Mouse (Mus musculus): ENCODE results near the gene BC025446. TPM values are rescaled to one million over a fixed set of nuclear protein-coding genes. Genes with fewer than 3 reads are reported as not detected.
"Not testable (repeated sequence)": the region's sequence is repeated elsewhere in the genome, so short reads cannot be mapped to it uniquely, and the experiment has no call there.

The BC025446 gene
- total RNA-seq (2014; rRNA removed) (272 and 380 TPM in 2 replicates), polyA plus RNA-seq (2012; rRNA removed) (148 and 160 TPM in 2 replicates)

- 23% methylated on average over 7 of the region's 7 CpGs for WGBS
- no peaks in the 10 kb centered on the region for H3K27me3 ChIP-seq (ENCODE audit: control insufficient read depth, insufficient read depth, low read length)
- peaks cover 8% of the 10 kb centered on the region; the same call in 1 of the 2 replicates for H3K79me2 ChIP-seq (ENCODE audit: control insufficient read depth, insufficient read depth, low read length)
- peak within 1 kb of the TSS; percentile 91 for H3K9ac ChIP-seq (ENCODE audit: low read depth, low read length)
- peaks cover 28% of the 10 kb centered on the region for H3K36me3 ChIP-seq (ENCODE audit: control insufficient read depth, insufficient read depth, low read length)
- H3K27ac ChIP-seq (replicated peaks; ENCODE audit: insufficient read depth, low read depth, low read length) = peak within 1 kb of the TSS; percentile 98
- peaks cover 14% of the 10 kb centered on the region for H3K4me1 ChIP-seq (ENCODE audit: control insufficient read depth, insufficient read depth, low read length)
- TF ChIP-seq POLR2A (IDR thresholded peaks at IDR 0.05; ENCODE audit: extremely low read depth, insufficient read depth, low read length) (peak; percentile 43; the same call in 1 of the 2 replicates), CTCF (IDR thresholded peaks at IDR 0.05; ENCODE audit: low read depth, low read length) (no peak)
- DNase-seq (ENCODE audit: extremely low read depth, low read depth, low spot score) = peak; percentile 99
- H3K4me3 ChIP-seq (ENCODE audit: insufficient read depth, low read depth, low read length) = peak within 1 kb of the TSS; percentile 71
Measured at GRCm38 (mm10) chr15:75215778-75216691, at the start of gene BC025446. TSS of gene BC025446 (plus strand) at chr15:75216376.

DNA sequence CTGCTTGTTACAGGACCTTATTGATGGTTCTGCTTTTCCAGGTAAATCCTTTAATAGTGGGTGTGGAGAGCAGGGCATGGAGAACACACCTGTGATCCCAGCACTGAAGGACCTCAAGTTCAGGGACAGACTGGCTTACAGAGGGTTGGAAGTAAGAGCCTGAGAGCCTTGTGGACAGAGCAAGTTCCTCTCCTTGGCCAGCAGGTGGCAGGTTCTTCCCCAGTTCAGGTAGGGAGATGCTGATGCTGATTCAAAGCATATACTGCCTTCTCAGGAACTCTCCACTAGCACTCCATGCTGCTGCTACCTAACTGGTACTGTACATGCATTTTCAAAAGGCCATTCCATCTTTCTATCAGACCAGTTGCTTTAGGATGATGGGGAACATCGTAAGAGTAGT lies 40.7 kb upstream of the BC025446 start:
- Histone ChIP-seq H3K27ac (replicated peaks; ENCODE audit: insufficient read depth, low read depth, low read length) (no peak overlapping the region), H3K36me3 (ENCODE audit: control insufficient read depth, insufficient read depth, low read length) (no peaks in the 10 kb centered on the region), H3K4me1 (ENCODE audit: control insufficient read depth, insufficient read depth, low read length) (no peaks in the 10 kb centered on the region), H3K27me3 (ENCODE audit: control insufficient read depth, insufficient read depth, low read length) (no peaks in the 10 kb centered on the region), H3K4me3 (ENCODE audit: insufficient read depth, low read depth, low read length) (no peak overlapping the region), H3K79me2 (ENCODE audit: control insufficient read depth, insufficient read depth, low read length) (no peaks in the 10 kb centered on the region), H3K9ac (ENCODE audit: low read depth, low read length) (no peak overlapping the region)
- 59% methylated on average over 1 of the region's 1 CpGs for WGBS
- DNase-seq (ENCODE audit: extremely low read depth, low read depth, low spot score) = peak; percentile 61
- TF ChIP-seq CTCF (IDR thresholded peaks at IDR 0.05; ENCODE audit: low read depth, low read length) (peak; percentile 82), POLR2A (IDR thresholded peaks at IDR 0.05; ENCODE audit: extremely low read depth, insufficient read depth, low read length) (no peak)

- Histone ChIP-seq H3K9ac (ENCODE audit: low read depth, low read length) (no peak overlapping the region), H3K27ac (replicated peaks; ENCODE audit: insufficient read depth, low read depth, low read length) (no peak overlapping the region), H3K36me3 (ENCODE audit: control insufficient read depth, insufficient read depth, low read length) (no peaks in the 10 kb centered on the region), H3K27me3 (ENCODE audit: control insufficient read depth, insufficient read depth, low read length) (no peaks in the 10 kb centered on the region), H3K4me1 (ENCODE audit: control insufficient read depth, insufficient read depth, low read length) (no peaks in the 10 kb centered on the region), H3K79me2 (ENCODE audit: control insufficient read depth, insufficient read depth, low read length) (no peaks in the 10 kb centered on the region), H3K4me3 (ENCODE audit: insufficient read depth, low read depth, low read length) (no peak overlapping the region)
- no peak for DNase-seq (ENCODE audit: extremely low read depth, low read depth, low spot score)
- 40% methylated on average over 2 of the region's 2 CpGs for WGBS
- no peak for TF ChIP-seq POLR2A (IDR thresholded peaks at IDR 0.05; ENCODE audit: extremely low read depth, insufficient read depth, low read length)
- TF ChIP-seq CTCF (IDR thresholded peaks at IDR 0.05; ENCODE audit: low read depth, low read length) = no peak
Measured at GRCm38 (mm10) chr15:75186291-75186690, 29.9 kb upstream of the BC025446 start.

- Histone ChIP-seq H3K9ac (ENCODE audit: low read depth, low read length) (no peak overlapping the region), H3K27me3 (ENCODE audit: control insufficient read depth, insufficient read depth, low read length) (no peaks in the 10 kb centered on the region), H3K4me1 (ENCODE audit: control insufficient read depth, insufficient read depth, low read length) (no peaks in the 10 kb centered on the region), H3K79me2 (ENCODE audit: control insufficient read depth, insufficient read depth, low read length) (no peaks in the 10 kb centered on the region), H3K4me3 (ENCODE audit: insufficient read depth, low read depth, low read length) (no peak overlapping the region), H3K36me3 (ENCODE audit: control insufficient read depth, insufficient read depth, low read length) (no peaks in the 10 kb centered on the region), H3K27ac (replicated peaks; ENCODE audit: insufficient read depth, low read depth, low read length) (no peak overlapping the region)
- WGBS = 68% methylated on average over 2 of the region's 2 CpGs
- DNase-seq (ENCODE audit: extremely low read depth, low read depth, low spot score) = peak; percentile 41
- no peak for TF ChIP-seq POLR2A (IDR thresholded peaks at IDR 0.05; ENCODE audit: extremely low read depth, insufficient read depth, low read length)
- TF ChIP-seq CTCF (IDR thresholded peaks at IDR 0.05; ENCODE audit: low read depth, low read length) = peak; percentile 58
Measured at GRCm38 (mm10) chr15:75189116-75189515, 27.1 kb upstream of the BC025446 start.

- H3K27me3 ChIP-seq (ENCODE audit: control insufficient read depth, insufficient read depth, low read length); H3K27ac ChIP-seq (replicated peaks; ENCODE audit: insufficient read depth, low read depth, low read length); H3K9ac ChIP-seq (ENCODE audit: low read depth, low read length); H3K36me3 ChIP-seq (ENCODE audit: control insufficient read depth, insufficient read depth, low read length); DNase-seq (ENCODE audit: extremely low read depth, low read depth, low spot score); H3K4me3 ChIP-seq (ENCODE audit: insufficient read depth, low read depth, low read length); H3K4me1 ChIP-seq (ENCODE audit: control insufficient read depth, insufficient read depth, low read length); H3K79me2 ChIP-seq (ENCODE audit: control insufficient read depth, insufficient read depth, low read length): not testable (repeated sequence)
- 16% methylated on average over 1 of the region's 3 CpGs for WGBS
Measured at GRCm38 (mm10) chr15:75190560-75190959, 25.6 kb upstream of the BC025446 start.

DNA sequence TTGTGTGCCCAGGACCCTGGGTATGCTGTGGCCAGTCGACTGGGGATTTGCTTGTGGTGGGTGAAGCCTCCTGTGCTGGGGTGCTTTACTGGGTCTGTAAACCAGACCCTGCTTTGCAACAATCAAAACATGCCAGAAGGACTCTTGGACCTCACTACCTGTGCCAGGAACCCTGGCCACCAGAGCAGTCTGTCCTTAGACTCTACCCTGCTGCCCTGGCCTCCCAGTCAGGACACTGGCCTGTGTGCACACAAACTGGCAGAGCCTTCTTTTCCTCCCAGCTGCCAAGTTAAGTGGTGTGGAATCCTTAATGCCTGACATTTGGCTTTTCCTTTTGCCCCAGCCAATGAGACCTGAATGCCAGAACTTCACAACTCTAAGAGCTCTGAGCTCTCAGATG lies 655 bp downstream of the BC025446 start:
- DNase-seq (ENCODE audit: extremely low read depth, low read depth, low spot score) = peak; percentile 96
- TF ChIP-seq CTCF (IDR thresholded peaks at IDR 0.05; ENCODE audit: low read depth, low read length) (no peak), POLR2A (IDR thresholded peaks at IDR 0.05; ENCODE audit: extremely low read depth, insufficient read depth, low read length) (0 out of 2 replicates have a peak, but pooled peaks have one; percentile 27)

More for the DNA sequence above, 655 bp downstream of the BC025446 start:
- Histone ChIP-seq H3K9ac (ENCODE audit: low read depth, low read length) (peak overlapping the region; percentile 91), H3K36me3 (ENCODE audit: control insufficient read depth, insufficient read depth, low read length) (peaks cover 36% of the 10 kb centered on the region), H3K4me1 (ENCODE audit: control insufficient read depth, insufficient read depth, low read length) (peaks cover 17% of the 10 kb centered on the region), H3K27me3 (ENCODE audit: control insufficient read depth, insufficient read depth, low read length) (no peaks in the 10 kb centered on the region), H3K79me2 (ENCODE audit: control insufficient read depth, insufficient read depth, low read length) (peaks cover 8% of the 10 kb centered on the region; the same call in 1 of the 2 replicates), H3K27ac (replicated peaks; ENCODE audit: insufficient read depth, low read depth, low read length) (peak overlapping the region; percentile 97), H3K4me3 (ENCODE audit: insufficient read depth, low read depth, low read length) (peak overlapping the region; percentile 71)
- WGBS = 6% methylated on average over 1 of the region's 1 CpGs
